Mouse (Mus musculus) spleen, adult 2 months (tissue): ENCODE measurements around the gene Sspo.

Experiments used
- CTCF ChIP-seq: fragments of 200-500 bp; IDR thresholded peaks from 2 replicates; pipeline ENCODE4 v1.5.1; 2011; ENCODE audit warnings: mild to moderate bottlenecking, inconsistent platforms; ENCODE audit not compliant: insufficient read depth, insufficient read length, insufficient replicate concordance; ENCODE audit errors: extremely low read depth
- POLR2A ChIP-seq: fragments of 200-500 bp; IDR thresholded peaks from 2 replicates; pipeline ENCODE4 v1.6.1; 2011; ENCODE audit warnings: low read depth, low read length, inconsistent platforms

- TF ChIP-seq POLR2A (no peak), CTCF (no peak)
Observed at GRCm38 (mm10) chr6:48399906-48400305, 48.1 kb upstream of the Sspo start.
